Mouse (Mus musculus): ENCODE results near the gene A830018L16Rik. TPM values are rescaled to one million over a fixed set of nuclear protein-coding genes. Genes with fewer than 3 reads are reported as not detected.
A peak's percentile ranks its signal among the peaks of the same experiment; 100 is the strongest.

Gene A830018L16Rik
- 1.1 TPM in 2 replicates for polyA plus RNA-seq (2014; fragmentation: Nextera tagmentation; extraction: Ambion mirVana)

DNA sequence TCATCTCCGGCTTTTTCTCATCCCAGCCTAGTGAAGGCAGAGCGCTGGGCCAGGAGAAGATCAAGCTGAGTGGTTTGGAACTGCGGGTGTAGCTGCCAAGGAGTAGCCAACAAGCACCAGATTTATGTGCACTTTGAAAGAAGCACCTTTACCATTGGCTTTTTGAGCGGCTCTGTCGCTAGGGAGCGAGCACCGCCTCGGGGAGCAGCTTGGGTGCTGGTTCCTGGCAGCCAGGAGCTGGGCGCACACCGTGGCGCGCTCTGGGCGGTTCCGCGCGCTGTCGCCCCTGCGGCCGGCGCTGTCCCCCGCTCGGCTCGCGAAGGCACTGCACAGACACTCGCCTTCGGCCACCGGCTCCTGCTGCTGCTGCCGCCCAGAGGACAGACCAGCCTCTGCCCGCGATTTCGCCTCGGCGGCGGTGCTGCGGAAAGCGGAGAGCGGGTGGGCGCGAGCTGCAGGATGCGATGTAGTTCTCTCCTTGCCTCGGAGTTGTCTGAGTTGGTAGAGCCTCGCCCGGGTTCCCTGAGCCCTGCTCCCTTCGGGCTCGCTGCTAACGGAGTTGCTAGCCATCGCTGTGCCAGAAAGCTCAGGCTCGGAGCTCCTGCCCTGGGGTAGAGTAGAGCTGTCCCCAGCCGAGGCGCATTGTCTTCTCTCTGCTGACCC lies at the start of gene A830018L16Rik:
Gene A830018L16Rik (plus strand): TSS at position 212 of the 663 bp plus-strand sequence.
- under 1% methylated on average over 50 of the region's 50 CpGs for WGBS
- Histone ChIP-seq H3K4me1 (replicated peaks; ENCODE audit: control insufficient read depth, insufficient read depth, low read length) (no peaks in the 10 kb centered on the region), H3K4me3 (ENCODE audit: low read depth, low read length) (peak within 1 kb of the TSS; percentile 44), H3K36me3 (ENCODE audit: control insufficient read depth, insufficient read depth, low read length) (no peaks in the 10 kb centered on the region), H3K27me3 (ENCODE audit: control insufficient read depth, insufficient read depth, low read length) (peaks cover 4% of the 10 kb centered on the region), H3K9me3 (ENCODE audit: control insufficient read depth, low read length) (no peaks in the 10 kb centered on the region), H3K4me2 (ENCODE audit: low read depth, low read length, severe bottlenecking) (peak within 1 kb of the TSS; percentile 73), H3K27ac (ENCODE audit: low read depth, low read length) (no peak within 1 kb of the TSS), H3K9ac (ENCODE audit: low read length) (peak within 1 kb of the TSS; percentile 48)
- peak; percentile 98 for ATAC-seq (replicated peaks; ENCODE audit: low FRiP score)
- DNase-seq (ENCODE audit: low spot score), result peak; percentile 91

GRCm38 (mm10) chr1:11385846-11386245 lies 28.1 kb upstream of the A830018L16Rik start:
- no peak for DNase-seq (ENCODE audit: low spot score)
- no peak for ATAC-seq (replicated peaks; ENCODE audit: low FRiP score)
- no peak overlapping the region for H3K4me3 ChIP-seq (ENCODE audit: low read depth, low read length)
- H3K36me3 ChIP-seq (ENCODE audit: control insufficient read depth, insufficient read depth, low read length), result no peaks in the 10 kb centered on the region
- H3K27me3 ChIP-seq (ENCODE audit: control insufficient read depth, insufficient read depth, low read length), result no peaks in the 10 kb centered on the region
- no peaks in the 10 kb centered on the region for H3K9me3 ChIP-seq (ENCODE audit: control insufficient read depth, low read length)
- H3K9ac ChIP-seq (ENCODE audit: low read length), result no peak overlapping the region
- 66% methylated on average over 3 of the region's 3 CpGs for WGBS
- no peak overlapping the region for H3K4me2 ChIP-seq (ENCODE audit: low read depth, low read length, severe bottlenecking)
- H3K4me1 ChIP-seq (replicated peaks; ENCODE audit: control insufficient read depth, insufficient read depth, low read length), result no peaks in the 10 kb centered on the region
- no peak overlapping the region for H3K27ac ChIP-seq (ENCODE audit: low read depth, low read length)

- Histone ChIP-seq H3K9me3 (ENCODE audit: control insufficient read depth, low read length) (no peaks in the 10 kb centered on the region), H3K36me3 (ENCODE audit: control insufficient read depth, insufficient read depth, low read length) (no peaks in the 10 kb centered on the region), H3K4me1 (replicated peaks; ENCODE audit: control insufficient read depth, insufficient read depth, low read length) (no peaks in the 10 kb centered on the region), H3K9ac (ENCODE audit: low read length) (no peak overlapping the region), H3K27me3 (ENCODE audit: control insufficient read depth, insufficient read depth, low read length) (no peaks in the 10 kb centered on the region), H3K27ac (ENCODE audit: low read depth, low read length) (no peak overlapping the region), H3K4me2 (ENCODE audit: low read depth, low read length, severe bottlenecking) (no peak overlapping the region), H3K4me3 (ENCODE audit: low read depth, low read length) (no peak overlapping the region)
- DNase-seq (ENCODE audit: low spot score) (no peak), ATAC-seq (replicated peaks; ENCODE audit: low FRiP score) (no peak)
- WGBS, result 40% methylated on average over 4 of the region's 4 CpGs
Measured at GRCm38 (mm10) chr1:11395408-11395807, 18.5 kb upstream of the A830018L16Rik start.

GRCm38 (mm10) chr1:11395996-11396736 lies 17.7 kb upstream of the A830018L16Rik start:
- Histone ChIP-seq H3K27me3 (ENCODE audit: control insufficient read depth, insufficient read depth, low read length) (no peaks in the 10 kb centered on the region), H3K27ac (ENCODE audit: low read depth, low read length) (no peak overlapping the region), H3K4me1 (replicated peaks; ENCODE audit: control insufficient read depth, insufficient read depth, low read length) (no peaks in the 10 kb centered on the region), H3K9ac (ENCODE audit: low read length) (no peak overlapping the region), H3K4me2 (ENCODE audit: low read depth, low read length, severe bottlenecking) (no peak overlapping the region), H3K9me3 (ENCODE audit: control insufficient read depth, low read length) (no peaks in the 10 kb centered on the region), H3K36me3 (ENCODE audit: control insufficient read depth, insufficient read depth, low read length) (no peaks in the 10 kb centered on the region), H3K4me3 (ENCODE audit: low read depth, low read length) (no peak overlapping the region)
- WGBS, result 91% methylated on average over 2 of the region's 2 CpGs
- ATAC-seq (replicated peaks; ENCODE audit: low FRiP score), result no peak
- no peak for DNase-seq (ENCODE audit: low spot score)

DNA sequence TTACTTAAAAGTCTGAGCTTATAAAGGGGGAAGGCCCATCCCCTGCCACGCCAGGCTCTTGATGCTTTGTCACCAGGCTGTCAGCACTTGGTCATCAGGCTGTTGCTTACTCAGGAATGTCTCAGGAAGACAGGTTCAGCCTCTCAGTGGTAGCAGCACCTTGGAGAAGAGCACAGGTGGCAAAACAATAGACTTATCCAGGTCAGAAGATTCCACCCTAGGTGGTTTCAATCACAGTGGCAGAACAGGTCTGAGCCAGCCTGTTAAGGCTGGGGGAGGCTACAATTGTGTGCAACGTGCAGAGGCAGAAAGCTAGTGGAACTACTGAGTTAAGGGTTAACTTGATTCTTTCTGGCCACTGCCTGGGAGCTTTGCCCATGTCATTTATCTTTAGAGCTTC lies 12.7 kb upstream of the A830018L16Rik start:
- H3K4me1 ChIP-seq (replicated peaks; ENCODE audit: control insufficient read depth, insufficient read depth, low read length), result no peaks in the 10 kb centered on the region
- H3K9me3 ChIP-seq (ENCODE audit: control insufficient read depth, low read length), result no peaks in the 10 kb centered on the region
- no peak overlapping the region for H3K4me2 ChIP-seq (ENCODE audit: low read depth, low read length, severe bottlenecking)
- H3K9ac ChIP-seq (ENCODE audit: low read length), result no peak overlapping the region
- no peaks in the 10 kb centered on the region for H3K27me3 ChIP-seq (ENCODE audit: control insufficient read depth, insufficient read depth, low read length)
- H3K36me3 ChIP-seq (ENCODE audit: control insufficient read depth, insufficient read depth, low read length), result no peaks in the 10 kb centered on the region
- 39% methylated on average over 2 of the region's 2 CpGs for WGBS
- H3K27ac ChIP-seq (ENCODE audit: low read depth, low read length), result no peak overlapping the region
- ATAC-seq (replicated peaks; ENCODE audit: low FRiP score), result no peak
- H3K4me3 ChIP-seq (ENCODE audit: low read depth, low read length), result no peak overlapping the region
- no peak for DNase-seq (ENCODE audit: low spot score)

DNA sequence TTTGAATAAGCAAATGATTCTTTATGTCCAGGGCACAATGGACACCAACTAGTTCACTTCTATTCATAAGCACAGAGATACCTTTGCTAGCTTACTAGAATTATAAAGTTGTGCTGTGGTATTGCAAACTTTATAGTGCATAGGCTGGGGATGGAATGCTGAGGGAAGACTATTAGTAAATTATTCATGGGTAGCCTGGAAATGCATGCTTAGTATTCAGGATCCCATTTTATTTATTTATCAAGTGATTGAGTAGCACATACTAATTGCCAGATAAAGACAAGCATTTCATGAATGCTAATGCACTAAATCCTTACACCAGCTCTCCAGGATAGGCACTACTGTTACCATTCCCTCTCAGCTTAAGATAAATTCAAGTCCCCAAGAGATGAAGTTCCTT lies 8.4 kb upstream of the A830018L16Rik start:
- no peaks in the 10 kb centered on the region for H3K36me3 ChIP-seq (ENCODE audit: control insufficient read depth, insufficient read depth, low read length)
- no peaks in the 10 kb centered on the region for H3K27me3 ChIP-seq (ENCODE audit: control insufficient read depth, insufficient read depth, low read length)
- no peak overlapping the region for H3K4me3 ChIP-seq (ENCODE audit: low read depth, low read length)
- H3K9me3 ChIP-seq (ENCODE audit: control insufficient read depth, low read length), result no peaks in the 10 kb centered on the region
- ATAC-seq (replicated peaks; ENCODE audit: low FRiP score), result no peak
- H3K9ac ChIP-seq (ENCODE audit: low read length), result no peak overlapping the region
- H3K4me2 ChIP-seq (ENCODE audit: low read depth, low read length, severe bottlenecking), result no peak overlapping the region
- no peak for DNase-seq (ENCODE audit: low spot score)
- H3K27ac ChIP-seq (ENCODE audit: low read depth, low read length), result no peak overlapping the region
- no peaks in the 10 kb centered on the region for H3K4me1 ChIP-seq (replicated peaks; ENCODE audit: control insufficient read depth, insufficient read depth, low read length)

DNA sequence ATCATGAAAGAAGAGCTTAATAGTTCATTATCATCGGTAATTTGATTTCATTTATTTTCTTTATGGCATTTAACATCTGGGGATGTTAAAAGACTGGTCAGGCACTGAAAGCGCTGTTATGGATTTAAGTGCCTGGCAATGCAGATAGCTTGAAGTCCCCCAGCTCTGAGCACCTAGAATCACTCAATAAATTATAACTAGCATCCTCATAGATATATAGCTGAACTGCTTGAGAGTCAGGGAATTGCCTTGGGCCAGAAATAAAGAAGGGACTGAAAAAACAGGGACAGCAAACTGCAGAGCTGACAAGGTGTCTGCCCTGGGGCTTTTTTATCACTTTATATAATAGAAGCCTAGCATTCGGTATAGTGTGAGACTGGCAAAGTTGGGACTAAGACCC lies 7.9 kb upstream of the A830018L16Rik start:
- Histone ChIP-seq H3K4me1 (replicated peaks; ENCODE audit: control insufficient read depth, insufficient read depth, low read length) (no peaks in the 10 kb centered on the region), H3K27me3 (ENCODE audit: control insufficient read depth, insufficient read depth, low read length) (no peaks in the 10 kb centered on the region), H3K4me2 (ENCODE audit: low read depth, low read length, severe bottlenecking) (no peak overlapping the region), H3K9ac (ENCODE audit: low read length) (no peak overlapping the region), H3K9me3 (ENCODE audit: control insufficient read depth, low read length) (no peaks in the 10 kb centered on the region), H3K4me3 (ENCODE audit: low read depth, low read length) (no peak overlapping the region), H3K36me3 (ENCODE audit: control insufficient read depth, insufficient read depth, low read length) (no peaks in the 10 kb centered on the region), H3K27ac (ENCODE audit: low read depth, low read length) (no peak overlapping the region)
- ATAC-seq (replicated peaks; ENCODE audit: low FRiP score) (no peak), DNase-seq (ENCODE audit: low spot score) (no peak)
- WGBS, result 90% methylated on average over 3 of the region's 3 CpGs

GRCm38 (mm10) chr1:11414560-11414959 lies 655 bp downstream of the A830018L16Rik start:
- no peak overlapping the region for H3K27ac ChIP-seq (ENCODE audit: low read depth, low read length)
- no peaks in the 10 kb centered on the region for H3K36me3 ChIP-seq (ENCODE audit: control insufficient read depth, insufficient read depth, low read length)
- peak overlapping the region; percentile 48 for H3K9ac ChIP-seq (ENCODE audit: low read length)
- H3K4me3 ChIP-seq (ENCODE audit: low read depth, low read length), result peak overlapping the region; percentile 44
- H3K27me3 ChIP-seq (ENCODE audit: control insufficient read depth, insufficient read depth, low read length), result peaks cover 4% of the 10 kb centered on the region
- H3K9me3 ChIP-seq (ENCODE audit: control insufficient read depth, low read length), result no peaks in the 10 kb centered on the region
- peak; percentile 53 for DNase-seq (ENCODE audit: low spot score)
- ATAC-seq (replicated peaks; ENCODE audit: low FRiP score), result no peak; the same call in none of the 2 replicates
- no peaks in the 10 kb centered on the region for H3K4me1 ChIP-seq (replicated peaks; ENCODE audit: control insufficient read depth, insufficient read depth, low read length)
- WGBS, result 3% methylated on average over 9 of the region's 9 CpGs
- peak overlapping the region; percentile 73 for H3K4me2 ChIP-seq (ENCODE audit: low read depth, low read length, severe bottlenecking)

Measured in forebrain, embryonic 11.5 days (tissue).